In the genomic region with DNA sequence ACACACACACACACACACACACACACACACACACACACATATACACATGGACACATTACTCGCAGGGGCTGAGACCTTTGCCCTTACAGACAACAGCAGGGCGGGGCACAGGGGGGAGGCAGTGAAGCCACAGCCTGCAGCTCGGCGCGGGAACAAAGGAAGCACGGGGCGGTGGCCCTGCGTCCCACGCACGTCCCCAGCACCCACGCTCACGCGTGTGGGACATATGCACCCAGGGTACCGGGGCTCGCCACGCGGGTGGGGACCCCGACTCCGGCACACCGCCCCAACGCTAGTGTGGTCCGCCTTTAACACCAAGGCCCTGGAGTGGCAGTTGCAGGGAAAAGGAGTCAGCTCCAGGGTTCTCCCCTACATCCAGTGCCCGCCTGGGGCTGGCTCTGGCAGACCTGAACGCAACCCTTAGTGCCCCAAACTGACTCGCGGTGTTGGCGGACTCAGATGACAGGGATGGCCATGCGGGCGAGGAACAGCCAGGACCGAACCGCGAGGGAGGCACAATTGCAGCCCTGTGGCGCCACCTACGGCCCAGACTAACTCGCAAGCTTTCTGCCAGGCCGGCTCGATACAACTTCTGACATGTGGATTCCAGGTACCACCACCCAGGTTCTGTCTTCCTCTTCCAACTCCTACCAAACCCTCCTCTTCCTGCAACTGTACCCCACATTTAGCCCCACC, we compare ENCODE assay signal across 8 mouse cellular contexts.
DNase-seq lines count a peak whose midpoint lies in the region; ATAC-seq and TF ChIP-seq lines count a peak whose summit lies in the region.

No protein-coding gene starts in this region.

- no peak for DNase-seq in Patski (ENCODE audit: low read depth, low spot score)
- peak; percentile 96 for DNase-seq in cerebellum, postnatal 14 days
- DNase-seq in gastrocnemius, adult 2 months = peak; percentile 90
- peak; percentile 95 for DNase-seq in hindbrain, postnatal 0 days (ENCODE audit: low spot score)
- peak; percentile 87 to 90 for DNase-seq in left cerebral cortex, adult 18-20 months (ENCODE audit: low spot score in 2 of 2)
- DNase-seq in lung, postnatal 4 days = peak; percentile 87 to 90
- DNase-seq in retina, postnatal 7 days (ENCODE audit: low read depth, low spot score) = peak; percentile 55
- DNase-seq in urinary bladder, adult 18-20 months (ENCODE audit: low spot score in 2 of 2) = peak; percentile 71 to 86

- no peak for TF ChIP-seq CTCF in Patski (IDR thresholded peaks at IDR 0.05)
- TF ChIP-seq CTCF in gastrocnemius, adult 2 months (IDR thresholded peaks at IDR 0.05) = peak; percentile 98; the same call in 1 of the 2 replicates
- TF ChIP-seq CTCF in hindbrain, postnatal 0 days (IDR thresholded peaks at IDR 0.05; ENCODE audit: low read depth) = peak; percentile 95

- H3K9ac ChIP-seq in hindbrain, postnatal 0 days (replicated peaks; ENCODE audit: low read length) = peak overlapping the region; percentile 43

- H3K36me3 ChIP-seq in hindbrain, postnatal 0 days (ENCODE audit: insufficient read depth, low read length) = no peaks in the 10 kb centered on the region

- intact Hi-C loops in gastrocnemius, adult 2 months (cut with DNase I) = loop anchor here (10.0 kb wide), 2 partner anchors 234 to 264 kb away; a partner anchor contains a TSS

- CTCF ChIA-PET in Patski (lab: Charles Lee) = interaction anchor here (0.7 to 1.7 kb wide), 5 partner anchors 12 to 271 kb away, joined by 3 to 5 read pairs (median 3); a partner anchor contains a TSS

- H3K4me1 ChIP-seq in hindbrain, postnatal 0 days (ENCODE audit: insufficient read depth, low read length) = 0 out of 2 replicates have a peak, but pooled peaks cover 3% of the 10 kb centered on the region

- in situ Hi-C loops in Patski (cut with MboI; ENCODE audit: low pct_unique_long_range_greater_than_20kb) = loop anchor here (10.0 to 25.0 kb wide), 2 partner anchors 252 to 814 kb away; no protein-coding TSS in a partner anchor

- no peaks in the 10 kb centered on the region for H3K27me3 ChIP-seq in Patski
- no peaks in the 10 kb centered on the region for H3K27me3 ChIP-seq in hindbrain, postnatal 0 days (ENCODE audit: insufficient read depth, low read length)

- H3K9me3 ChIP-seq in hindbrain, postnatal 0 days (ENCODE audit: low read length) = no peaks in the 10 kb centered on the region

- WGBS in hindbrain, postnatal 0 days = 12% methylated on average over 37 of the region's 37 CpGs

- POLR2A ChIA-PET in Patski (lab: Charles Lee) = no interaction called here

- H3K4me2 ChIP-seq in hindbrain, postnatal 0 days (ENCODE audit: low read depth, low read length) = peak overlapping the region; percentile 83

- ATAC-seq in Patski = peak; percentile 64
- peak; percentile 80 for ATAC-seq in hindbrain, postnatal 0 days

- no peak overlapping the region; the same call in 1 of the 2 replicates for H3K27ac ChIP-seq in gastrocnemius, adult 2 months
- no peak overlapping the region for H3K27ac ChIP-seq in hindbrain, postnatal 0 days

- peak overlapping the region; percentile 69 for H3K4me3 ChIP-seq in gastrocnemius, adult 2 months
- peak overlapping the region; percentile 35 for H3K4me3 ChIP-seq in hindbrain, postnatal 0 days (ENCODE audit: low read length)
